Mouse (Mus musculus) forebrain, embryonic 13.5 days (tissue): ENCODE measurements at regions not wholly inside any gene's neighbourhood (a gene's known extent, or its start where the extent isn't known, plus 50 kb on each side); places are given as distances from the start of the nearest gene placed in this dataset.

Experiments used
- ATAC-seq: fragments of 200-750 bp; cut with Nextera tagmentation; 2 replicates; pipeline ENCODE4 v1.8.0; 2017
- H3K27ac ChIP-seq: fragments of 300-500 bp; sonication (generic); 2 replicates; pipeline ENCODE4 v1.5.1; 2015; ENCODE audit warnings: inconsistent platforms, mild to moderate bottlenecking, moderate library complexity
- H3K27me3 ChIP-seq: fragments of 300-500 bp; sonication (generic); 2 replicates; pipeline ENCODE4 v1.6.1; 2015; ENCODE audit warnings: mild to moderate bottlenecking, inconsistent platforms
- H3K36me3 ChIP-seq: fragments of 300-500 bp; sonication (generic); 2 replicates; pipeline ENCODE4 v1.6.1; 2015; ENCODE audit warnings: mild to moderate bottlenecking, inconsistent platforms; ENCODE audit not compliant: poor library complexity, severe bottlenecking
- H3K4me1 ChIP-seq: fragments of 300-500 bp; sonication (generic); 2 replicates; pipeline ENCODE4 v1.6.1; 2015; ENCODE audit warnings: inconsistent platforms
- H3K4me2 ChIP-seq: fragments of 300-500 bp; sonication (generic); 2 replicates; pipeline ENCODE4 v1.6.1; 2015; ENCODE audit warnings: inconsistent platforms, mild to moderate bottlenecking, moderate library complexity
- H3K4me3 ChIP-seq: fragments of 300-500 bp; sonication (generic); 2 replicates; pipeline ENCODE4 v1.5.1; 2015; ENCODE audit warnings: mild to moderate bottlenecking, inconsistent platforms
- H3K9ac ChIP-seq: fragments of 300-500 bp; sonication (generic); 2 replicates; pipeline ENCODE4 v1.6.1; 2015; ENCODE audit warnings: mild to moderate bottlenecking, inconsistent platforms
- H3K9me3 ChIP-seq: fragments of 300-500 bp; sonication (generic); replicated peaks from 2 replicates; pipeline ENCODE4 v1.6.1; 2016; ENCODE audit warnings: inconsistent platforms
- WGBS: fragments of 180-500 bp; shearing (Covaris S2); methylation state at CpG from one replicate; pipeline ENCODE4 v1.1.7; 2015; 5-methylcytosine and 5-hydroxymethylcytosine counted together

DNA sequence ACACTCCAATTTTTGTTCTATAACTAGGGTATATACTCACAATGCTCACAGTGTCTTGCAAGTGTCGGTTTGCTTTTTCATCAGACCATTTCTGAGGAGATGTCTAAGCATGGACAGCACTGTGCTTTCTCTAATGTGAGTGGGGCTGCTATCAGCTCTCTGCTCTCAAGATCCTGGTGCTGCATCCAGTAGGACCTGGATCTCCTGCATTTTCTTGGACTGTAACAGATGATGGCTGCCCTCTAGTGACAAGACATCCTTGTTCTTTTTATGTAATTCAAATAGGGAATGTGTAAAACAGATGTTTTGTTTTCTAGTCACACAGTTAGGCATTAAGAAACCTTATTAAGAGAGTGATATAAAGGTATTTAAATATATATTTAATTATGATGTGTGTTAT lies 1002.5 kb upstream of the Adgrl4 start:
- H3K36me3 ChIP-seq = no peaks in the 10 kb centered on the region
- H3K9ac ChIP-seq = no peak overlapping the region
- no peak overlapping the region for H3K4me3 ChIP-seq
- H3K4me2 ChIP-seq = no peak overlapping the region
- H3K27ac ChIP-seq = no peak overlapping the region
- H3K27me3 ChIP-seq = no peaks in the 10 kb centered on the region
- no peaks in the 10 kb centered on the region for H3K9me3 ChIP-seq
- ATAC-seq = peak; percentile 72; the same call in 1 of the 2 replicates
- 82% methylated on average over 1 of the region's 1 CpGs for WGBS
- 0 out of 2 replicates have a peak, but pooled peaks cover 6% of the 10 kb centered on the region for H3K4me1 ChIP-seq

DNA sequence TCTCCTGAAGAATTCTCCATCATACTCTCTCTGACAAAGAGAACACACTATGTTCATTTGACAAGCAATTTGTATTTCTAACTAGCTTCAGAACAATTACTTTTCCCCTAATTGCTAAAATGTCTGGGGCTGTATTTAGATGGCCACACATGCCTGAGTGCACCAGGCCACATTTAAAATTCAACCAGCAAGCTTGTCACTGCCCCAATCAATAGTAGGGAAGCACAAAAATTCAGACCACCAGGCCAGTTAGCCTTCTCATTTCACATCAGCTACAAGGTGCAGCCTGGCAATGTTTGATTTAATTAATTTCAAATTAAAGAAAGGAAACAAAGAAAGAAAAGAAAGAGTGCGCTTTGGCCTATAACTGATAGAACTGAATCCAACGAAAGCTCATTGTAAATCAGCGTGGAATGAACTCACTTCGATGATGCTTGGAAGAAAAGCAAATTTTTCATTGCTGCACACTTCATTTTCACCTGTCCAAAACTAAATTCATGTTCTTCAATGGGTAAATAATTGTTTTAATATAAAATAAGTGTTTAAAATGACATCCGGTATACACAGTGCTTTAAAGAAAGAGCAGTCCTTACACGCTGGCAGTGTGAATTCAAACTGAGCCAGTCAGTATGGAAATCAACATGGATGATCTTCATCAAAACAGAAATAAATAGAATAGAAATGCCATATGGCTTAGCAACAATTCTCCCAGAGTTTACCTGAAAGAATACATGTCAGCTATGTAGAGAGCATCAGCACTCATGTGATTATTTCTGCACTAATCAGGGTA lies 1001.7 kb upstream of the Adgrl4 start:
- Histone ChIP-seq H3K4me3 (no peak overlapping the region), H3K36me3 (no peaks in the 10 kb centered on the region), H3K27me3 (no peaks in the 10 kb centered on the region), H3K27ac (no peak overlapping the region), H3K9ac (no peak overlapping the region), H3K9me3 (no peaks in the 10 kb centered on the region), H3K4me1 (0 out of 2 replicates have a peak, but pooled peaks cover 6% of the 10 kb centered on the region), H3K4me2 (no peak overlapping the region)
- WGBS = 47% methylated on average over 6 of the region's 6 CpGs
- peak; percentile 86 for ATAC-seq
